ENCODE assay signal across 24 mouse cellular contexts in the genomic region with DNA sequence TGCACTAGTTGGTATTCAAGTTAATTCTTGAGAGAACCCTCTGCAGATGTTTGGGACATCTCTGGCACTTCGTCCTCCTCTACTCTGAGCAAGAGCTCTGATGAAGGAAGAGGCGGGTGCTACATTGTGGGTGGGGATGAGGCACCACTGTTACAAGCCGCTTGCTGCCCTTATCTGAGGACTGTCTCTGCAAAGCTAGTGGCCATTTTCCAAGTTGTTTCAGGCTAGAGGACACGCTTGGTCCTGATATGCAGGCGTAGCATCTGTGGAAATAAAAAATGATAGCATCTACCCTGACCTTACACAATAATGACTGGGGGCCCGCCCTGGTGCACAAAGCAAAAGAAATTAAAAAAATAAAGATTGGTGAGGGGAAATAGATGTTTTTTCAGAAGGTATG. TPM values are rescaled to one million over a fixed set of nuclear protein-coding genes. Genes with fewer than 3 reads are reported as not detected.
A peak's percentile ranks its signal among the peaks of the same experiment; 100 is the strongest.
DNase-seq lines count a peak whose midpoint lies in the region; ATAC-seq and TF ChIP-seq lines count a peak whose summit lies in the region.
"Had no signal": no experiment of that assay in that cellular context is flagged by ENCODE, and none has a peak within 500 bp of the region (broad histone marks: within the 10 kb centered on the region; RNA-seq: fewer than 3 reads in every experiment).

No protein-coding gene starts in this region.

- ATAC-seq in heart, embryonic 16.5 days (replicated peaks; ENCODE audit: extremely low read depth, insufficient read depth, low FRiP score), result peak; percentile 70; the same call in 1 of the 2 replicates
- no peak for ATAC-seq in heart, embryonic 11.5 days (replicated peaks; ENCODE audit: insufficient number of reproducible peaks, low FRiP score, low TSS enrichment)
- peak; percentile 69 for ATAC-seq in common myeloid progenitor, adult 5-6 weeks (replicated peaks; ENCODE audit: low read depth, poor library complexity, severe bottlenecking)
- ATAC-seq in liver, embryonic 14.5 days (ENCODE audit: insufficient read depth), result peak; percentile 96
- ATAC-seq: intestine, embryonic 15.5 days had no signal

- H3K9ac ChIP-seq in heart, embryonic 16.5 days (ENCODE audit: low read length), result no peak overlapping the region
- no peak overlapping the region for H3K9ac ChIP-seq in heart, embryonic 11.5 days (ENCODE audit: low read depth, low read length)
- no peak overlapping the region for H3K9ac ChIP-seq in MEL (ENCODE audit: control insufficient read depth, low read depth, low read length, poor library complexity, severe bottlenecking)
- peak overlapping the region; percentile 45 for H3K9ac ChIP-seq in liver, embryonic 14.5 days (replicated peaks)
- H3K9ac ChIP-seq: embryonic facial prominence, embryonic 13.5 days; hindbrain, embryonic 14.5 days; intestine, embryonic 15.5 days; limb, embryonic 13.5 days; lung, embryonic 15.5 days had no signal

- no peak for TF ChIP-seq POLR2A in MEL (IDR thresholded peaks at IDR 0.05; ENCODE audit: control insufficient read depth in 1 of 2, insufficient read depth in 1 of 2, low read depth in 1 of 2, low read length in 2 of 2, poor library complexity in 1 of 2)

- no peak overlapping the region for H3K27ac ChIP-seq in heart, embryonic 16.5 days (ENCODE audit: low read length)
- H3K27ac ChIP-seq in heart, embryonic 11.5 days (ENCODE audit: low read depth, low read length), result no peak overlapping the region
- H3K27ac ChIP-seq in MEL (ENCODE audit: control insufficient read depth, low read depth, low read length), result no peak overlapping the region
- H3K27ac ChIP-seq in liver, embryonic 14.5 days, result peak overlapping the region; percentile 69
- H3K27ac ChIP-seq: embryonic facial prominence, embryonic 13.5 days; gastrocnemius, adult 2 months; hindbrain, embryonic 14.5 days; intestine, embryonic 15.5 days; limb, embryonic 13.5 days; lung, embryonic 15.5 days had no signal

- WGBS in heart, embryonic 16.5 days, result 43% methylated on average over 6 of the region's 6 CpGs
- 43% methylated on average over 6 of the region's 6 CpGs for WGBS in heart, embryonic 11.5 days (ENCODE audit: insufficient replicate concordance)
- 11% methylated on average over 6 of the region's 6 CpGs for WGBS in liver, embryonic 14.5 days (ENCODE audit: insufficient replicate concordance)

- TF ChIP-seq CTCF in MEL (IDR thresholded peaks at IDR 0.05 in 2 of 3, conservative IDR thresholded peaks at IDR 0.05 in 1 of 3; ENCODE audit: control insufficient read depth in 1 of 3, insufficient read depth in 1 of 3, low read depth in 2 of 3, low read length in 3 of 3, poor library complexity in 1 of 3, severe bottlenecking in 1 of 3), result no peak
- no peak for TF ChIP-seq CTCF in liver, embryonic 14.5 days (IDR thresholded peaks at IDR 0.05; ENCODE audit: low read depth)

- no peak overlapping the region for H3K4me2 ChIP-seq in heart, embryonic 16.5 days (ENCODE audit: low read depth, low read length)
- no peak overlapping the region for H3K4me2 ChIP-seq in heart, embryonic 11.5 days
- H3K4me2 ChIP-seq in liver, embryonic 14.5 days (ENCODE audit: low read depth), result peak overlapping the region; percentile 33
- H3K4me2 ChIP-seq: embryonic facial prominence, embryonic 13.5 days; hindbrain, embryonic 14.5 days; intestine, embryonic 15.5 days; limb, embryonic 13.5 days; lung, embryonic 15.5 days had no signal

- peak; percentile 75 for DNase-seq in MEL (ENCODE audit: low read depth, low spot score)
- peak; percentile 60 to 64 (median 64) for DNase-seq in liver, embryonic 14.5 days (ENCODE audit: low read depth in 3 of 3, low spot score in 3 of 3)
- no peak for DNase-seq in urinary bladder, postnatal 25 days (ENCODE audit: low spot score)
- DNase-seq in left cerebral cortex, adult 18-20 months (ENCODE audit: low spot score in 2 of 2), result no peak
- DNase-seq in embryo, embryonic 11 days, result no peak
- DNase-seq: cerebellum, adult 9-11 months; gastrocnemius, adult 2 months; heart, postnatal 14 days; retina, postnatal 1 day; right cerebral cortex, postnatal 4 days; thymus, postnatal 14 days had no signal

- H3K27me3 ChIP-seq in heart, embryonic 16.5 days (ENCODE audit: control insufficient read depth, insufficient read depth, low read length), result no peaks in the 10 kb centered on the region
- no peaks in the 10 kb centered on the region for H3K27me3 ChIP-seq in heart, embryonic 11.5 days (ENCODE audit: control insufficient read depth, insufficient read depth, low read length)
- H3K27me3 ChIP-seq in MEL (ENCODE audit: control insufficient read depth in 1 of 2, insufficient read depth in 2 of 2, low read length in 2 of 2), result no peaks in the 10 kb centered on the region
- H3K27me3 ChIP-seq in liver, embryonic 14.5 days (ENCODE audit: control insufficient read depth, insufficient read depth, low read length), result no peaks in the 10 kb centered on the region
- H3K27me3 ChIP-seq: embryonic facial prominence, embryonic 13.5 days; intestine, embryonic 15.5 days; limb, embryonic 13.5 days; lung, embryonic 15.5 days had no signal

- no peak for TF ChIP-seq RAD21 in MEL (IDR thresholded peaks at IDR 0.05; ENCODE audit: low read depth, low read length)

- TF ChIP-seq EP300 in MEL (IDR thresholded peaks at IDR 0.05; ENCODE audit: low read depth in 1 of 2, low read length in 2 of 2), result peak; percentile 44 to 46; a peak in 2 of 4 replicates
- TF ChIP-seq EP300 in liver, embryonic 14.5 days (IDR thresholded peaks at IDR 0.05; ENCODE audit: low read depth), result peak; percentile 77

- no peaks in the 10 kb centered on the region for H3K9me3 ChIP-seq in heart, embryonic 16.5 days (replicated peaks; ENCODE audit: control insufficient read depth, low read length)
- peaks cover 3% of the 10 kb centered on the region; the same call in 1 of the 2 replicates for H3K9me3 ChIP-seq in heart, embryonic 11.5 days (replicated peaks; ENCODE audit: control insufficient read depth, low read length)
- H3K9me3 ChIP-seq in MEL (replicated peaks; ENCODE audit: insufficient read depth, low read length), result no peaks in the 10 kb centered on the region
- H3K9me3 ChIP-seq in liver, embryonic 14.5 days (ENCODE audit: control insufficient read depth, low read length), result no peaks in the 10 kb centered on the region
- H3K9me3 ChIP-seq: embryonic facial prominence, embryonic 13.5 days; G1E; intestine, embryonic 15.5 days; lung, embryonic 15.5 days had no signal

- H3K4me1 ChIP-seq in heart, embryonic 16.5 days (ENCODE audit: control insufficient read depth, insufficient read depth, low read length), result peaks cover 2% of the 10 kb centered on the region; the same call in 1 of the 2 replicates
- H3K4me1 ChIP-seq in heart, embryonic 11.5 days (ENCODE audit: control insufficient read depth, insufficient read depth, low read length), result no peaks in the 10 kb centered on the region
- peaks cover 8 to 11% of the 10 kb centered on the region in 2 experiments; a peak in 3 of 4 replicates for H3K4me1 ChIP-seq in MEL (ENCODE audit: control insufficient read depth in 1 of 2, insufficient read depth in 2 of 2, low read length in 2 of 2)
- H3K4me1 ChIP-seq in liver, embryonic 14.5 days (replicated peaks; ENCODE audit: control insufficient read depth in 2 of 2, insufficient read depth in 2 of 2, low read length in 1 of 2), result peaks cover 18 to 21% of the 10 kb centered on the region in 2 experiments
- H3K4me1 ChIP-seq: embryonic facial prominence, embryonic 13.5 days; intestine, embryonic 15.5 days; limb, embryonic 13.5 days; lung, embryonic 15.5 days had no signal

- no peaks in the 10 kb centered on the region for H3K79me2 ChIP-seq in MEL (ENCODE audit: control insufficient read depth, insufficient read depth, low read length, poor library complexity)

- H3K4me3 ChIP-seq in heart, embryonic 16.5 days (ENCODE audit: low read length), result no peak overlapping the region
- H3K4me3 ChIP-seq in heart, embryonic 11.5 days (ENCODE audit: low read depth, low read length), result no peak overlapping the region
- H3K4me3 ChIP-seq in MEL (ENCODE audit: control insufficient read depth in 1 of 2, insufficient read depth in 1 of 2, low read depth in 2 of 2, low read length in 2 of 2), result no peak overlapping the region
- no peak overlapping the region for H3K4me3 ChIP-seq in liver, embryonic 14.5 days (ENCODE audit: insufficient read depth in 1 of 2, low read depth in 2 of 2, low read length in 2 of 2)
- H3K4me3 ChIP-seq: embryonic facial prominence, embryonic 13.5 days; gastrocnemius, adult 2 months; intestine, embryonic 15.5 days; limb, embryonic 13.5 days; lung, embryonic 15.5 days had no signal

- no peaks in the 10 kb centered on the region for H3K36me3 ChIP-seq in heart, embryonic 16.5 days (ENCODE audit: control insufficient read depth, insufficient read depth)
- no peaks in the 10 kb centered on the region for H3K36me3 ChIP-seq in heart, embryonic 11.5 days (ENCODE audit: control insufficient read depth, insufficient read depth, low read length)
- peaks cover 0 to 3% of the 10 kb centered on the region in 2 experiments; a peak in 2 of 4 replicates for H3K36me3 ChIP-seq in MEL (ENCODE audit: control insufficient read depth in 1 of 2, insufficient read depth in 2 of 2, low read length in 2 of 2)
- H3K36me3 ChIP-seq in liver, embryonic 14.5 days (replicated peaks; ENCODE audit: control insufficient read depth, insufficient read depth, low read depth), result no peaks in the 10 kb centered on the region
- H3K36me3 ChIP-seq: embryonic facial prominence, embryonic 13.5 days; G1E; intestine, embryonic 15.5 days; limb, embryonic 13.5 days; lung, embryonic 15.5 days had no signal

RNA-seq across cellular contexts. Expression of gene Nrarp, which starts 42.7 kb away (rescaled TPM):
- polyA plus RNA-seq in heart, embryonic 16.5 days (2015; fragmentation: Nextera tagmentation; extraction: Ambion mirVana), result 16.2 and 18.1 TPM in 2 replicates
- polyA plus RNA-seq in heart, embryonic 11.5 days (2014; fragmentation: Nextera tagmentation; extraction: Ambion mirVana), result 4.5 and 4.8 TPM in 2 replicates
- 6.3 and 6.5 TPM in 2 replicates for total RNA-seq in MEL (2012; rRNA removed)
- polyA plus RNA-seq in MEL (2012; ENCODE audit: insufficient read depth in 1 of 2, insufficient read length in 2 of 2, low read depth in 1 of 2, low replicate concordance in 2 of 2, missing spikeins in 1 of 2), result 10 to 100 TPM in 1 of 2 experiments, not detected in 1; 12.3 TPM
- 0.39 and 2.2 TPM in 2 replicates for total RNA-seq in common myeloid progenitor, adult 5-6 weeks (2017)
- polyA plus RNA-seq in liver, embryonic 14.5 days (2012; rRNA removed), result 3.7 and 3.9 TPM in 2 replicates
- polyA plus RNA-seq in liver, embryonic 14.5 days (2014; fragmentation: Nextera tagmentation; extraction: Ambion mirVana), result 1.8 and 1.9 TPM in 2 replicates
- total RNA-seq in left cerebral cortex, adult 18-20 months (2021), result 10 to 100 TPM; 19.2 to 23.9 TPM
- polyA plus RNA-seq: G1E had no signal

RNA-seq across cellular contexts. Expression of gene Noxa1, which starts 42.9 kb away (rescaled TPM):
- 0.19 TPM in 1 of 2 replicates, not detected in the other for polyA plus RNA-seq in heart, embryonic 16.5 days (2015; fragmentation: Nextera tagmentation; extraction: Ambion mirVana)
- 0.10 TPM in 1 of 2 replicates, not detected in the other for polyA plus RNA-seq in heart, embryonic 11.5 days (2014; fragmentation: Nextera tagmentation; extraction: Ambion mirVana)
- 0.08 TPM in 1 of 2 replicates, not detected in the other for total RNA-seq in MEL (2012; rRNA removed)
- polyA plus RNA-seq in MEL (2012; ENCODE audit: insufficient read depth in 1 of 2, insufficient read length in 2 of 2, low read depth in 1 of 2, low replicate concordance in 2 of 2, missing spikeins in 1 of 2), result under 1 TPM in 1 of 2 experiments, not detected in 1; 0.10 TPM
- 0.09 TPM in 1 of 2 replicates, not detected in the other for total RNA-seq in common myeloid progenitor, adult 5-6 weeks (2017)
- polyA plus RNA-seq in liver, embryonic 14.5 days (2012; rRNA removed), result 0.95 and 1.1 TPM in 2 replicates
- polyA plus RNA-seq in liver, embryonic 14.5 days (2014; fragmentation: Nextera tagmentation; extraction: Ambion mirVana), result 1.2 and 1.8 TPM in 2 replicates
- total RNA-seq in left cerebral cortex, adult 18-20 months (2021), result not detected
- total RNA-seq: adrenal gland, adult 18-20 months; gastrocnemius, adult 2 months; granulocyte monocyte progenitor cell, adult 5-6 weeks; heart, postnatal 14 days; layer of hippocampus, postnatal 10 days; midbrain, postnatal 0 days had no signal
- polyA plus RNA-seq: embryonic facial prominence, embryonic 13.5 days; hindbrain, embryonic 14.5 days; midbrain, postnatal 0 days had no signal

RNA-seq across cellular contexts. Expression of gene Entpd8, which starts 57.7 kb away (rescaled TPM):
- polyA plus RNA-seq in heart, embryonic 16.5 days (2015; fragmentation: Nextera tagmentation; extraction: Ambion mirVana), result 0.30 TPM in 1 of 2 replicates, not detected in the other
- polyA plus RNA-seq in heart, embryonic 11.5 days (2014; fragmentation: Nextera tagmentation; extraction: Ambion mirVana), result not detected in 2 replicates
- not detected in 2 replicates for total RNA-seq in MEL (2012; rRNA removed)
- not detected for polyA plus RNA-seq in MEL (2012; ENCODE audit: insufficient read depth in 1 of 2, insufficient read length in 2 of 2, low read depth in 1 of 2, low replicate concordance in 2 of 2, missing spikeins in 1 of 2)
- total RNA-seq in common myeloid progenitor, adult 5-6 weeks (2017), result not detected in 2 replicates
- 4.9 and 5.3 TPM in 2 replicates for polyA plus RNA-seq in liver, embryonic 14.5 days (2012; rRNA removed)
- polyA plus RNA-seq in liver, embryonic 14.5 days (2014; fragmentation: Nextera tagmentation; extraction: Ambion mirVana), result 2.3 and 3.6 TPM in 2 replicates
- not detected for total RNA-seq in left cerebral cortex, adult 18-20 months (2021)
- total RNA-seq: adrenal gland, adult 18-20 months; G1E; gastrocnemius, adult 2 months; granulocyte monocyte progenitor cell, adult 5-6 weeks; heart, postnatal 14 days; layer of hippocampus, postnatal 10 days; midbrain, postnatal 0 days had no signal
- polyA plus RNA-seq: embryonic facial prominence, embryonic 13.5 days; G1E; hindbrain, embryonic 14.5 days; limb, embryonic 13.5 days; midbrain, postnatal 0 days had no signal

RNA-seq across cellular contexts. Expression of gene Tor4a, which starts 58.9 kb away (rescaled TPM):
- polyA plus RNA-seq in heart, embryonic 16.5 days (2015; fragmentation: Nextera tagmentation; extraction: Ambion mirVana), result 8.5 and 10.0 TPM in 2 replicates
- 5.9 and 8.3 TPM in 2 replicates for polyA plus RNA-seq in heart, embryonic 11.5 days (2014; fragmentation: Nextera tagmentation; extraction: Ambion mirVana)
- total RNA-seq in MEL (2012; rRNA removed), result 7.6 and 9.1 TPM in 2 replicates
- 10 to 100 TPM in 1 of 2 experiments, not detected in 1; 13.7 TPM for polyA plus RNA-seq in MEL (2012; ENCODE audit: insufficient read depth in 1 of 2, insufficient read length in 2 of 2, low read depth in 1 of 2, low replicate concordance in 2 of 2, missing spikeins in 1 of 2)
- total RNA-seq in common myeloid progenitor, adult 5-6 weeks (2017), result 15.7 and 18.1 TPM in 2 replicates
- 3.7 and 4.1 TPM in 2 replicates for polyA plus RNA-seq in liver, embryonic 14.5 days (2012; rRNA removed)
- polyA plus RNA-seq in liver, embryonic 14.5 days (2014; fragmentation: Nextera tagmentation; extraction: Ambion mirVana), result 4.9 and 5.7 TPM in 2 replicates
- total RNA-seq in left cerebral cortex, adult 18-20 months (2021), result 1 to 10 TPM; 2.2 to 2.5 TPM

Comparison
In these comparisons a context has a peak if more than half of its experiments do, and no peak if none do; other contexts are left out.
1. DNase-seq: peak in MEL (single experiment) and liver, embryonic 14.5 days (3 of 3); none in urinary bladder, postnatal 25 days (single experiment), left cerebral cortex, adult 18-20 months (0 of 2) and embryo, embryonic 11 days (single experiment).